In genomic region chr9:107872350-107873098, GRCm38 (mm10) we compare ENCODE assay signal across 7 mouse cellular contexts. TPM values are rescaled to one million over a fixed set of nuclear protein-coding genes. Genes with fewer than 3 reads are reported as not detected.
DNase-seq lines count a peak whose midpoint lies in the region; ATAC-seq lines count a peak whose summit lies in the region.

No protein-coding gene starts in this region.

- no peaks in the 10 kb centered on the region for H3K36me3 ChIP-seq in intestine, embryonic 16.5 days (ENCODE audit: control insufficient read depth, insufficient read depth, low read length)
- no peaks in the 10 kb centered on the region; the same call in 1 of the 2 replicates for H3K36me3 ChIP-seq in midbrain, embryonic 11.5 days (ENCODE audit: control insufficient read depth, insufficient read depth, low read length)

- H3K4me2 ChIP-seq in intestine, embryonic 16.5 days (ENCODE audit: low read depth, low read length) = peak overlapping the region; percentile 70
- peak overlapping the region; percentile 84 for H3K4me2 ChIP-seq in midbrain, embryonic 11.5 days

- H3K27me3 ChIP-seq in intestine, embryonic 16.5 days (replicated peaks; ENCODE audit: control insufficient read depth, insufficient read depth, low read length) = no peaks in the 10 kb centered on the region
- H3K27me3 ChIP-seq in midbrain, embryonic 11.5 days (ENCODE audit: control insufficient read depth, insufficient read depth, low read length) = no peaks in the 10 kb centered on the region

- no peaks in the 10 kb centered on the region for H3K9me3 ChIP-seq in intestine, embryonic 16.5 days (ENCODE audit: control insufficient read depth, low read length)
- no peaks in the 10 kb centered on the region for H3K9me3 ChIP-seq in midbrain, embryonic 11.5 days (ENCODE audit: control insufficient read depth, low read length)

- intact Hi-C loops in left cerebral cortex, postnatal 36 days (cut with DNase I) = loop anchor here (2.0 kb wide), 1 partner anchor 16 kb away; the partner anchor contains the start of gene Mon1a

- H3K27ac ChIP-seq in intestine, embryonic 16.5 days (ENCODE audit: low read length) = peak overlapping the region; percentile 97
- H3K27ac ChIP-seq in midbrain, embryonic 11.5 days (ENCODE audit: low read depth, low read length) = peak overlapping the region; percentile 92

- peak overlapping the region; percentile 98 for H3K9ac ChIP-seq in intestine, embryonic 16.5 days (ENCODE audit: low read depth, low read length)
- H3K9ac ChIP-seq in midbrain, embryonic 11.5 days (ENCODE audit: low read length) = peak overlapping the region; percentile 97

- peak; percentile 95 for DNase-seq in adrenal gland, adult 8-10 months
- peak; percentile 90 for DNase-seq in embryo, embryonic 9.5 days (ENCODE audit: extremely low spot score)
- peak; percentile 87 to 94 for DNase-seq in gastrocnemius, postnatal 4 days (ENCODE audit: low spot score in 2 of 2)
- DNase-seq in left cerebral cortex, postnatal 36 days (ENCODE audit: low spot score in 2 of 2) = peak; percentile 97 to 98
- DNase-seq in midbrain, embryonic 11.5 days (ENCODE audit: low spot score, missing footprints) = peak; percentile 98
- DNase-seq in skeletal muscle tissue, adult 2 months (ENCODE audit: low read depth, low spot score) = peak; percentile 95

- H3K4me1 ChIP-seq in intestine, embryonic 16.5 days (ENCODE audit: control insufficient read depth, insufficient read depth, low read length) = peaks cover 5% of the 10 kb centered on the region; the same call in 1 of the 2 replicates
- peaks cover 10% of the 10 kb centered on the region for H3K4me1 ChIP-seq in midbrain, embryonic 11.5 days (ENCODE audit: control insufficient read depth, insufficient read depth, low read length)

- ATAC-seq in intestine, embryonic 16.5 days = peak; percentile 100
- peak; percentile 99 for ATAC-seq in midbrain, embryonic 11.5 days (ENCODE audit: low FRiP score)

- under 1% methylated on average over 80 of the region's 80 CpGs for WGBS in intestine, embryonic 16.5 days
- under 1% methylated on average over 79 of the region's 80 CpGs for WGBS in midbrain, embryonic 11.5 days

- peak overlapping the region; percentile 95 for H3K4me3 ChIP-seq in intestine, embryonic 16.5 days (ENCODE audit: low read length)
- H3K4me3 ChIP-seq in midbrain, embryonic 11.5 days (ENCODE audit: low read depth, low read length) = peak overlapping the region; percentile 99

RNA-seq across cellular contexts. Expression of gene Rbm6, which starts 0.5 kb away (rescaled TPM):
- total RNA-seq in adrenal gland, adult 8-10 months (2022) = 10 to 100 TPM; 51.7 to 91.6 (median 58.9) TPM
- total RNA-seq in gastrocnemius, postnatal 4 days (2021) = 10 to 100 TPM; 40.7 to 47.3 TPM
- polyA plus RNA-seq in intestine, embryonic 16.5 days (2015; fragmentation: Nextera tagmentation; extraction: Ambion mirVana) = 48.6 and 55.4 TPM in 2 replicates
- 10 to 100 TPM; 48.3 to 72.1 TPM for total RNA-seq in left cerebral cortex, postnatal 36 days (2021)
- 104 and 114 TPM in 2 replicates for polyA plus RNA-seq in midbrain, embryonic 11.5 days (2014; fragmentation: Nextera tagmentation; extraction: Ambion mirVana)

RNA-seq across cellular contexts. Expression of gene Mon1a, which starts 15.4 kb away (rescaled TPM):
- total RNA-seq in adrenal gland, adult 8-10 months (2022) = 10 to 100 TPM; 19.5 to 22.1 (median 20.1) TPM
- total RNA-seq in gastrocnemius, postnatal 4 days (2021) = 1 to 10 TPM; 5.3 to 6.2 TPM
- polyA plus RNA-seq in intestine, embryonic 16.5 days (2015; fragmentation: Nextera tagmentation; extraction: Ambion mirVana) = 22.5 and 23.8 TPM in 2 replicates
- 10 to 100 TPM; 23.9 to 27.1 TPM for total RNA-seq in left cerebral cortex, postnatal 36 days (2021)
- polyA plus RNA-seq in midbrain, embryonic 11.5 days (2014; fragmentation: Nextera tagmentation; extraction: Ambion mirVana) = 14.8 and 16.8 TPM in 2 replicates

RNA-seq across cellular contexts. Expression of gene Mst1r, which starts 34.1 kb away (rescaled TPM):
- 10 to 100 TPM; 10.3 to 28.6 (median 17.9) TPM for total RNA-seq in adrenal gland, adult 8-10 months (2022)
- total RNA-seq in gastrocnemius, postnatal 4 days (2021) = 1 to 10 TPM; 5.3 to 5.4 TPM
- 13.3 and 16.9 TPM in 2 replicates for polyA plus RNA-seq in intestine, embryonic 16.5 days (2015; fragmentation: Nextera tagmentation; extraction: Ambion mirVana)
- 1 to 10 TPM in 1 of 2 experiments, under 1 TPM in 1; 0.81 to 2.6 TPM for total RNA-seq in left cerebral cortex, postnatal 36 days (2021)
- 0.60 and 0.80 TPM in 2 replicates for polyA plus RNA-seq in midbrain, embryonic 11.5 days (2014; fragmentation: Nextera tagmentation; extraction: Ambion mirVana)

RNA-seq across cellular contexts. Expression of gene Actl11, which starts 55.7 kb away (rescaled TPM):
- total RNA-seq in adrenal gland, adult 8-10 months (2022) = not detected
- not detected for total RNA-seq in gastrocnemius, postnatal 4 days (2021)
- polyA plus RNA-seq in intestine, embryonic 16.5 days (2015; fragmentation: Nextera tagmentation; extraction: Ambion mirVana) = not detected in 2 replicates
- not detected for total RNA-seq in left cerebral cortex, postnatal 36 days (2021)
- polyA plus RNA-seq in midbrain, embryonic 11.5 days (2014; fragmentation: Nextera tagmentation; extraction: Ambion mirVana) = not detected in 2 replicates

Comparison
In these comparisons a context has a peak if more than half of its experiments do, and no peak if none do; other contexts are left out.
1. Peak in every context shown above with its lines: DNase-seq, ATAC-seq, H3K4me3 ChIP-seq and H3K27ac ChIP-seq.